Mouse (Mus musculus) heart, adult 2 months (tissue): ENCODE data around the gene Tssk2. TPM values are rescaled to one million over a fixed set of nuclear protein-coding genes. Genes with fewer than 3 reads are reported as not detected.
A peak's percentile ranks its signal among the peaks of the same experiment; 100 is the strongest.

ENCODE experiments used
- DNase-seq, 2 experiments: peaks; one replicate each; pipeline ENCODE4 v3.0.0; 2021
- H3K27ac ChIP-seq: fragments of 200-600 bp; 2 replicates; pipeline ENCODE4 v1.8.1; 2022
- H3K27me3 ChIP-seq: fragments of 200-500 bp; 2 replicates; pipeline ENCODE4 v1.6.1; 2012; ENCODE audit warnings: mild to moderate bottlenecking, low read length, inconsistent platforms, mixed read lengths; ENCODE audit not compliant: control insufficient read depth, insufficient read depth
- H3K36me3 ChIP-seq: fragments of 200-500 bp; 2 replicates; pipeline ENCODE4 v1.6.1; 2012; ENCODE audit warnings: low read length, inconsistent platforms; ENCODE audit not compliant: control insufficient read depth, insufficient read depth
- H3K4me1 ChIP-seq: fragments of 200-500 bp; 2 replicates; pipeline ENCODE4 v1.6.1; 2011; ENCODE audit warnings: low read length; ENCODE audit not compliant: control insufficient read depth, insufficient read depth
- H3K4me3 ChIP-seq: fragments of 200-600 bp; 2 replicates; pipeline ENCODE4 v1.8.1; 2022
- H3K79me2 ChIP-seq: fragments of 200-500 bp; replicated peaks from 2 replicates; pipeline ENCODE4 v1.6.1; 2012; ENCODE audit warnings: mild to moderate bottlenecking, inconsistent platforms, low read length, moderate library complexity, mixed read lengths; ENCODE audit not compliant: control insufficient read depth, insufficient read depth
- H3K9ac ChIP-seq: fragments of 200-500 bp; 2 replicates; pipeline ENCODE4 v1.6.1; 2012; ENCODE audit warnings: low read depth, mild to moderate bottlenecking, control low read depth, inconsistent platforms, low read length, mixed read lengths
- CTCF ChIP-seq: fragments of 200-600 bp; IDR thresholded peaks from 2 replicates; pipeline ENCODE4 v1.8.1; 2022; ENCODE audit warnings: antibody characterized with exemption, mild to moderate bottlenecking, moderate library complexity
- EP300 ChIP-seq: fragments of 200-500 bp; IDR thresholded peaks from 2 replicates; pipeline ENCODE4 v1.6.1; 2011; ENCODE audit warnings: low read depth, low read length, control low read depth; ENCODE audit not compliant: insufficient read depth
- POLR2A ChIP-seq: fragments of 200-500 bp; IDR thresholded peaks from 2 replicates; pipeline ENCODE4 v1.6.1; 2011; ENCODE audit warnings: mild to moderate bottlenecking, low read depth, low read length, control low read depth; ENCODE audit not compliant: insufficient read depth
- WGBS: fragments of 180-500 bp; shearing (Covaris S2); methylation state at CpG from one replicate; pipeline ENCODE4 v1.1.7; 2018; 5-methylcytosine and 5-hydroxymethylcytosine counted together
- intact Hi-C: fragments of 180-260 bp; cut with DNase I; formaldehyde crosslinking; loops from one replicate; pipeline ENCODE4 v1.15.1; 2025
- polyA plus RNA-seq: library from polyadenylated mRNA; depleted of rRNA; stranded (reverse); fragments of >200 nt; gene quantifications from 2 replicates; pipeline ENCODE4 v1.2.3, GENCODE M21; 2012
- total RNA-seq, 2 experiments: library from RNA; stranded (reverse); gene quantifications; 2 replicates each; pipeline ENCODE4 v1.2.3; 2021

Tssk2 gene
- total and polyA plus RNA-seq, 3 experiments = 0.33 TPM; not detected in 2

GRCm38 (mm10) chr16:17890342-17890727, 8.1 kb upstream of the Tssk2 start:
- intact Hi-C loops = no loop called here

GRCm38 (mm10) chr16:17890917-17891566, 7.4 kb upstream of the Tssk2 start:
- WGBS = under 1% methylated on average over 43 of the region's 44 CpGs
- TF ChIP-seq EP300 = no peak
- TF ChIP-seq CTCF = no peak
- TF ChIP-seq POLR2A = no peak
- Histone ChIP-seq H3K9ac (peak overlapping the region; percentile 87), H3K4me3 (peak overlapping the region; percentile 76), H3K27me3 (no peaks in the 10 kb centered on the region), H3K79me2 (peaks cover 8% of the 10 kb centered on the region; the same call in 1 of the 2 replicates), H3K4me1 (peaks cover 8% of the 10 kb centered on the region), H3K36me3 (peaks cover 3% of the 10 kb centered on the region; the same call in 1 of the 2 replicates), H3K27ac (peak overlapping the region; percentile 98)
- DNase-seq = peak; percentile 72 to 78
- intact Hi-C loops = no loop called here

More at GRCm38 (mm10) chr16:17890342-17890727, 8.1 kb upstream of the Tssk2 start:
- TF ChIP-seq POLR2A (no peak), CTCF (no peak), EP300 (no peak)
- no peaks in the 10 kb centered on the region for H3K27me3 ChIP-seq
- H3K4me3 ChIP-seq = peak overlapping the region; percentile 76
- DNase-seq = no peak
- no peak overlapping the region for H3K27ac ChIP-seq
- peaks cover 10% of the 10 kb centered on the region for H3K4me1 ChIP-seq
- H3K36me3 ChIP-seq = peaks cover 3% of the 10 kb centered on the region; the same call in 1 of the 2 replicates
- peak overlapping the region; percentile 19; the same call in 1 of the 2 replicates for H3K9ac ChIP-seq
- WGBS = 31% methylated on average over 2 of the region's 2 CpGs
- peaks cover 13% of the 10 kb centered on the region for H3K79me2 ChIP-seq

- peak; percentile 99 for DNase-seq
- WGBS = under 1% methylated on average over 38 of the region's 38 CpGs
- intact Hi-C loops = no loop called here
- peak within 1 kb of the TSS; percentile 98 for H3K27ac ChIP-seq
- H3K79me2 ChIP-seq = peaks cover 8% of the 10 kb centered on the region; the same call in 1 of the 2 replicates
- H3K27me3 ChIP-seq = no peaks in the 10 kb centered on the region
- H3K9ac ChIP-seq = peak within 1 kb of the TSS; percentile 87
- peaks cover 8% of the 10 kb centered on the region for H3K4me1 ChIP-seq
- peaks cover 3% of the 10 kb centered on the region; the same call in 1 of the 2 replicates for H3K36me3 ChIP-seq
- peak; percentile 84 for TF ChIP-seq POLR2A
- no peak for TF ChIP-seq EP300
- H3K4me3 ChIP-seq = peak within 1 kb of the TSS; percentile 76
These were observed 6.9 kb upstream of the Tssk2 start, which contains the start of gene Gm20518 for GRCm38 (mm10) chr16:17891567-17891959. Gene Gm20518 (minus strand): TSS chr16:17891671.

DNA sequence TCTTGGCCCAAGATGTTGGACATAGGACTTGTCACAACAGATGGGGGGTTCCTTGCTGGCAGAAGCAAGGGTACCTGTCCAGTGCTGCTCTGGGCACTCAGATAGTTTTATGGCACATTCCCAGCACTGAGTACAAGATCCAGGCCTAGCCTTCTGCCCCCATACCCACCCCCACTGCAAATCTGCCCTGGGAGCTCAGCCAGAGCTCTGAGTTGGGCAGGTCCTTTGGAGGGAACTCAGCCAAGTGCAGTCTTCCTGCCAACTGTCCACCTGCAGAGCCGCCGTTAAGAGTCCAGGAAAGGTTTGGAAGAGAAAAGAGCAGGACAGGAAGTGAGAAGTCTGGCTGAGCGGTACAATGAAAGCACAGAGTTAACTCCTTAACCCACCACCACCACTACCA, 5.8 kb upstream of the Tssk2 start:
- DNase-seq = peak; percentile 52 to 60
- 12% methylated on average over 3 of the region's 3 CpGs for WGBS

GRCm38 (mm10) chr16:17893923-17894322, 4.5 kb upstream of the Tssk2 start, which contains the start of gene Tssk1:
Gene Tssk1 (plus strand): TSS chr16:17894223.
- Histone ChIP-seq H3K4me1 (peaks cover 8% of the 10 kb centered on the region), H3K27me3 (no peaks in the 10 kb centered on the region), H3K27ac (no peak within 1 kb of the TSS), H3K4me3 (no peak within 1 kb of the TSS), H3K79me2 (peaks cover 6% of the 10 kb centered on the region; the same call in 1 of the 2 replicates), H3K36me3 (peaks cover 3% of the 10 kb centered on the region; the same call in 1 of the 2 replicates), H3K9ac (no peak within 1 kb of the TSS)
- intact Hi-C loops = no loop called here
- no peak for DNase-seq
- whole genome bisulfite sequencing = 83% methylated on average over 2 of the region's 2 CpGs
- no peak for TF ChIP-seq EP300
- TF ChIP-seq CTCF = no peak
- TF ChIP-seq POLR2A = no peak

More for the DNA sequence above, 5.8 kb upstream of the Tssk2 start:
- H3K4me1 ChIP-seq = peaks cover 8% of the 10 kb centered on the region
- peaks cover 3% of the 10 kb centered on the region; the same call in 1 of the 2 replicates for H3K36me3 ChIP-seq
- H3K27ac ChIP-seq = peak overlapping the region; percentile 98
- no peaks in the 10 kb centered on the region for H3K27me3 ChIP-seq
- no peak for TF ChIP-seq EP300
- TF ChIP-seq POLR2A = no peak
- TF ChIP-seq CTCF = no peak
- no peak overlapping the region for H3K4me3 ChIP-seq
- intact Hi-C loops = loop anchor here (1.0 kb wide), 1 partner anchor 18 kb away; no protein-coding TSS in a partner anchor
- H3K79me2 ChIP-seq = peaks cover 6% of the 10 kb centered on the region; the same call in 1 of the 2 replicates
- no peak overlapping the region for H3K9ac ChIP-seq

- no peak overlapping the region for H3K9ac ChIP-seq
- no peaks in the 10 kb centered on the region for H3K27me3 ChIP-seq
- no peaks in the 10 kb centered on the region; the same call in 1 of the 2 replicates for H3K4me1 ChIP-seq
- TF ChIP-seq POLR2A (no peak), EP300 (no peak), CTCF (no peak)
- DNase-seq = no peak
- H3K27ac ChIP-seq = no peak overlapping the region
- no peaks in the 10 kb centered on the region for H3K36me3 ChIP-seq
- intact Hi-C loops = no loop called here
- H3K79me2 ChIP-seq = no peaks in the 10 kb centered on the region
- no peak overlapping the region for H3K4me3 ChIP-seq
These were observed 2.3 kb upstream of the Tssk2 start for GRCm38 (mm10) chr16:17896091-17896490.
